Mouse (Mus musculus) liver, adult 2 months (tissue): ENCODE results near the gene Cdkn2b.

Experiments used
- CTCF ChIP-seq: fragments of 200-500 bp; IDR thresholded peaks from 2 replicates; pipeline ENCODE4 v1.5.1; 2011; ENCODE audit warnings: low read depth, low read length, control low read depth
- POLR2A ChIP-seq: fragments of 200-500 bp; IDR thresholded peaks from 2 replicates; pipeline ENCODE4 v1.6.1; 2011; ENCODE audit warnings: low read length, control low read depth; ENCODE audit not compliant: insufficient read depth; ENCODE audit errors: extremely low read depth

GRCm38 (mm10) chr4:89295441-89296220 lies 15.2 kb downstream of the Cdkn2b start:
- TF ChIP-seq CTCF (no peak), POLR2A (no peak)
